Mouse (Mus musculus): ENCODE measurements around the gene 4931423N10Rik. TPM values are rescaled to one million over a fixed set of nuclear protein-coding genes. Genes with fewer than 3 reads are reported as not detected.

The 4931423N10Rik gene
- polyA plus RNA-seq (2014; fragmentation: Nextera tagmentation; extraction: Ambion mirVana) = not detected in 2 replicates

GRCm38 (mm10) chr2:23207070-23207526, at the start of gene 4931423N10Rik:
TSS of gene 4931423N10Rik (plus strand) at chr2:23207476.
- no peak for ATAC-seq (replicated peaks; ENCODE audit: low FRiP score)
- Histone ChIP-seq H3K4me2 (no peak within 1 kb of the TSS), H3K9me3 (ENCODE audit: control insufficient read depth, low read length) (no peaks in the 10 kb centered on the region), H3K27me3 (replicated peaks; ENCODE audit: control insufficient read depth, insufficient read depth, low read length) (no peaks in the 10 kb centered on the region), H3K4me1 (replicated peaks; ENCODE audit: control insufficient read depth, insufficient read depth, low read length) (no peaks in the 10 kb centered on the region), H3K27ac (ENCODE audit: low read depth, low read length) (no peak within 1 kb of the TSS), H3K4me3 (ENCODE audit: low read depth, low read length) (no peak within 1 kb of the TSS), H3K36me3 (ENCODE audit: control insufficient read depth, insufficient read depth, low read length) (no peaks in the 10 kb centered on the region), H3K9ac (ENCODE audit: low read depth, low read length) (no peak within 1 kb of the TSS)
- DNase-seq (ENCODE audit: low spot score) = no peak
- 81% methylated on average over 15 of the region's 15 CpGs for WGBS

DNA sequence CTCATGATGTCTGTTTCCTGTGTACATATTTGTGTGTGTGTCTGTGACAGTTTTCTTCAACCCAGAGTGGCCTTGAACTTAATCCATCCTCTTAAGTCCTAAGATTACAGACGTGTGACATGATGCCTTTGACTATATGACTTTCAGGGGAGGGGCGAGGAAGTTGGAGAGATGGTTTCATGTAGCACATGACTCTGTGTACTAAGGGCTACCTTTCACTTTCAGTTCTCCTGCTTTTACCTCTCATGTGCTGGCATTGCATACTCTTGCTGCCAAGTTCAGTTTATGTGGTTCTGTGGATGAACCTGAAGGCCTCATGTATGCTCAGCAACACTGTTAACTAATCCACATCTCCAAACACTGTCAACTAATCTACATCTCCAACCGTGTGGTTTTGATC, 35.0 kb upstream of the 4931423N10Rik start:
- Histone ChIP-seq H3K4me2 (no peak overlapping the region), H3K4me1 (replicated peaks; ENCODE audit: control insufficient read depth, insufficient read depth, low read length) (no peaks in the 10 kb centered on the region), H3K36me3 (ENCODE audit: control insufficient read depth, insufficient read depth, low read length) (peaks cover 31% of the 10 kb centered on the region; the same call in 1 of the 2 replicates), H3K9me3 (ENCODE audit: control insufficient read depth, low read length) (no peaks in the 10 kb centered on the region), H3K27me3 (replicated peaks; ENCODE audit: control insufficient read depth, insufficient read depth, low read length) (no peaks in the 10 kb centered on the region), H3K9ac (ENCODE audit: low read depth, low read length) (no peak overlapping the region), H3K27ac (ENCODE audit: low read depth, low read length) (no peak overlapping the region), H3K4me3 (ENCODE audit: low read depth, low read length) (no peak overlapping the region)
- ATAC-seq (replicated peaks; ENCODE audit: low FRiP score) = no peak
- DNase-seq (ENCODE audit: low spot score) = no peak
- 85% methylated on average over 3 of the region's 3 CpGs for WGBS

DNA sequence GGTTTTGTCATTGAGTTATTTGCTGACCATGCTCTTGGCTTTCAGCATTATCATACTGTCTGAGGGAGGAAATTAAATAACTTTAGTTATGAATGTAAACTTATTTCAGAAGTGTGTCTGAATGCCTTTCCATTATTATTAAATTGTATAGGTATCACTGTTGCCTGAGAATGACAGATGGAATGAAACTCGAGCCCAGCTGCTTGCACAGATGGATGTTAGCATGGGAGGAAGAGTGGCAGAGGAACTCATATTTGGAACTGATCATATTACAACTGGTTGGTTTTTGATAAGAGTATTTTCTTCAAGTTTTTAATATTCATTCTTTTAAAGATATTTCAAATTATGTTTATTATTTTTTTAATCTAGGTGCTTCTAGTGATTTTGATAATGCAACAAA, 12.9 kb upstream of the 4931423N10Rik start:
- WGBS = 85% methylated on average over 1 of the region's 1 CpGs
- no peak overlapping the region for H3K9ac ChIP-seq (ENCODE audit: low read depth, low read length)

DNA sequence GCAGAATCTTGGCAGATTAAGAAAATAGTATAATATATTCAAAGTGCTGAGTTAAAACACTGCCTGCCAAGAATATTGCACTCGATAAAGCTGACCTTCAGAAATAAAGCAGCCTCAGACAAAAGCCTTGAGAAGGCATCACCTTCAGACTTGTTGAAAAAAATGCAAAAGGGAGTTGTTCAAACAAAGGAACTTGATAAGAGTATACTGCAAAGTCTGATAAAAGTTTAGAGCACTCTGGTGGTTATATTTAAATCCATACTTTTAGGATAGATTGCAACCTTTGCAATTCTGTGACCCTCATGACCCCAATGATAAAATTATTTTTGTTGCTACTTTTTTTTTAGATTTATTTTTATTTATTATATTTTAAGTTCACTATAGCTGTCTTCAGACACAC, 6.2 kb upstream of the 4931423N10Rik start:
- Histone ChIP-seq H3K9ac (ENCODE audit: low read depth, low read length) (no peak overlapping the region), H3K36me3 (ENCODE audit: control insufficient read depth, insufficient read depth, low read length) (peaks cover 9% of the 10 kb centered on the region), H3K4me3 (ENCODE audit: low read depth, low read length) (no peak overlapping the region), H3K27ac (ENCODE audit: low read depth, low read length) (no peak overlapping the region), H3K27me3 (replicated peaks; ENCODE audit: control insufficient read depth, insufficient read depth, low read length) (no peaks in the 10 kb centered on the region), H3K9me3 (ENCODE audit: control insufficient read depth, low read length) (no peaks in the 10 kb centered on the region), H3K4me2 (no peak overlapping the region), H3K4me1 (replicated peaks; ENCODE audit: control insufficient read depth, insufficient read depth, low read length) (no peaks in the 10 kb centered on the region)
- 86% methylated on average over 1 of the region's 1 CpGs for WGBS
- 0 out of 2 replicates have a peak, but pooled peaks have one; percentile 41 for ATAC-seq (replicated peaks; ENCODE audit: low FRiP score)
- DNase-seq (ENCODE audit: low spot score) = no peak

More for the DNA sequence above, 12.9 kb upstream of the 4931423N10Rik start:
- no peak for DNase-seq (ENCODE audit: low spot score)
- no peaks in the 10 kb centered on the region for H3K9me3 ChIP-seq (ENCODE audit: control insufficient read depth, low read length)
- H3K27me3 ChIP-seq (replicated peaks; ENCODE audit: control insufficient read depth, insufficient read depth, low read length) = no peaks in the 10 kb centered on the region
- H3K4me3 ChIP-seq (ENCODE audit: low read depth, low read length) = no peak overlapping the region
- no peak for ATAC-seq (replicated peaks; ENCODE audit: low FRiP score)
- H3K4me1 ChIP-seq (replicated peaks; ENCODE audit: control insufficient read depth, insufficient read depth, low read length) = no peaks in the 10 kb centered on the region
- H3K27ac ChIP-seq (ENCODE audit: low read depth, low read length) = no peak overlapping the region
- H3K36me3 ChIP-seq (ENCODE audit: control insufficient read depth, insufficient read depth, low read length) = peaks cover 26% of the 10 kb centered on the region
- no peak overlapping the region for H3K4me2 ChIP-seq

DNA sequence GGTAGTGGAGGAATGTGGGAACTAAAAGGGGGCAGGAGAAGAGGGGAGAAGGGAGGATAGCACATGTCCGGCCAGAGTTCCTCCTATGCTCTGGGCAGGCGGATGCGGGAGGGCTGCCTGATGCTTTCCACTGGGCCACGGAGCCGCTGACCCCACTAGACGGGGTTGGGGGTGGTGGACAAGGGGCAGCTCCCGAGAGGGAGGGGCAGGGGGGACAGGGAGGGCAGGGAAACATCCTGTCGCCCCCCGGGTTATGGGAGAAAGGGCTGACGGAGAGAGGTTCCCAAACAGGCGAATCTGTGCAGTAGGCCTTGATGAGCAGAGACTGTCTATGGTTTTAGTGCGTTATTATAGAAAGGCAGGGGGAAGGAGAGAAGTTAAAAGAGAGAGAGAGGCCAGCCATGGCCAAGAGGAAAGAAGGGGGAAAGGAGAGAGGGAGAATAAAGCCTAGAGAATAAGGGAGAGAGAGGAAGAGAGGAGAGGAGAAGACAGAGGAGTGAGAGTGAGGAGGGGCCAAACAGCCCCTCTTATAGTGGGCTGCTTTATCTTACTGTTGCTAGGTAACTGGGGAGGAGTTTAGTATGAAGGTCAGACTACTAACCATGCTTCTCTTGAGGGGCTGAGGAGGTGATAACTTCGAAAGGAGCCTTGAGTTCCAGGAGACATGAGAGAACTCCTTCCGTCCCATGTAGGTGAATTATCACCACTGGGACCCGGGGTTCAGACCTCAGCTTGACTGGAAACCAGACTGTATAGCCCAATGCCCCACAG, 4.2 kb upstream of the 4931423N10Rik start:
- no peak overlapping the region for H3K27ac ChIP-seq (ENCODE audit: low read depth, low read length)
- no peaks in the 10 kb centered on the region for H3K27me3 ChIP-seq (replicated peaks; ENCODE audit: control insufficient read depth, insufficient read depth, low read length)
- 56% methylated on average over 15 of the region's 15 CpGs for WGBS
- H3K4me1 ChIP-seq (replicated peaks; ENCODE audit: control insufficient read depth, insufficient read depth, low read length) = no peaks in the 10 kb centered on the region
- no peak; the same call in 1 of the 2 replicates for ATAC-seq (replicated peaks; ENCODE audit: low FRiP score)
- no peak overlapping the region for H3K4me3 ChIP-seq (ENCODE audit: low read depth, low read length)
- H3K36me3 ChIP-seq (ENCODE audit: control insufficient read depth, insufficient read depth, low read length) = peaks cover 8% of the 10 kb centered on the region; the same call in 1 of the 2 replicates
- H3K4me2 ChIP-seq = no peak overlapping the region
- no peaks in the 10 kb centered on the region for H3K9me3 ChIP-seq (ENCODE audit: control insufficient read depth, low read length)
- DNase-seq (ENCODE audit: low spot score) = no peak
- H3K9ac ChIP-seq (ENCODE audit: low read depth, low read length) = no peak overlapping the region

GRCm38 (mm10) chr2:23213661-23214060, 6.4 kb downstream of the 4931423N10Rik start:
- no peak overlapping the region for H3K27ac ChIP-seq (ENCODE audit: low read depth, low read length)
- no peaks in the 10 kb centered on the region for H3K9me3 ChIP-seq (ENCODE audit: control insufficient read depth, low read length)
- no peak overlapping the region for H3K4me2 ChIP-seq
- H3K4me1 ChIP-seq (replicated peaks; ENCODE audit: control insufficient read depth, insufficient read depth, low read length) = no peaks in the 10 kb centered on the region
- WGBS = 75% methylated on average over 5 of the region's 5 CpGs
- ATAC-seq (replicated peaks; ENCODE audit: low FRiP score) (no peak), DNase-seq (ENCODE audit: low spot score) (no peak)
- H3K9ac ChIP-seq (ENCODE audit: low read depth, low read length) = no peak overlapping the region
- no peaks in the 10 kb centered on the region for H3K36me3 ChIP-seq (ENCODE audit: control insufficient read depth, insufficient read depth, low read length)
- H3K4me3 ChIP-seq (ENCODE audit: low read depth, low read length) = no peak overlapping the region
- no peaks in the 10 kb centered on the region for H3K27me3 ChIP-seq (replicated peaks; ENCODE audit: control insufficient read depth, insufficient read depth, low read length)

DNA sequence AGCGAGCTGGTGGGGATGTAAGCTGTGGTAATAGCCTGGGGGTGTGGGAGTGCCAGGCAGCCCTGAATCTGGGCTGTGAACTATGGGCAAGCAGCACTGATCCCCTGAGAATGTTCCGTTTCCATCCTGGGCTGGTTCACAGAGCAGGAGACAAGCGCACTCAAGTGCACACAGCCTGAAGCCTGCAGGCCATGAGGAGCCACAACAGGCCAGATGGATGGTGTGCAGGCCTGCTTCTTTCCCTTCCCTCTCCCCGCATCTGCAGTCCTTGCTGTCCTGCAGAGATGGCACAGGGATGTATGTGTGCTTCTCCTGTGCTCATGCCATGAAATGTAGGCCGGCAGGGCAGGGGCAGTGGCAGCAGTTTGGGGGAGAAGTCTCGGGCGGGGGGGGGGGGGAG, 17.9 kb downstream of the 4931423N10Rik start:
- Histone ChIP-seq H3K4me2 (no peak overlapping the region), H3K27ac (ENCODE audit: low read depth, low read length) (no peak overlapping the region), H3K9ac (ENCODE audit: low read depth, low read length) (no peak overlapping the region), H3K36me3 (ENCODE audit: control insufficient read depth, insufficient read depth, low read length) (no peaks in the 10 kb centered on the region), H3K4me3 (ENCODE audit: low read depth, low read length) (no peak overlapping the region), H3K27me3 (replicated peaks; ENCODE audit: control insufficient read depth, insufficient read depth, low read length) (no peaks in the 10 kb centered on the region), H3K4me1 (replicated peaks; ENCODE audit: control insufficient read depth, insufficient read depth, low read length) (no peaks in the 10 kb centered on the region), H3K9me3 (ENCODE audit: control insufficient read depth, low read length) (no peaks in the 10 kb centered on the region)
- no peak for ATAC-seq (replicated peaks; ENCODE audit: low FRiP score)
- DNase-seq (ENCODE audit: low spot score) = no peak
- 68% methylated on average over 6 of the region's 7 CpGs for WGBS

DNA sequence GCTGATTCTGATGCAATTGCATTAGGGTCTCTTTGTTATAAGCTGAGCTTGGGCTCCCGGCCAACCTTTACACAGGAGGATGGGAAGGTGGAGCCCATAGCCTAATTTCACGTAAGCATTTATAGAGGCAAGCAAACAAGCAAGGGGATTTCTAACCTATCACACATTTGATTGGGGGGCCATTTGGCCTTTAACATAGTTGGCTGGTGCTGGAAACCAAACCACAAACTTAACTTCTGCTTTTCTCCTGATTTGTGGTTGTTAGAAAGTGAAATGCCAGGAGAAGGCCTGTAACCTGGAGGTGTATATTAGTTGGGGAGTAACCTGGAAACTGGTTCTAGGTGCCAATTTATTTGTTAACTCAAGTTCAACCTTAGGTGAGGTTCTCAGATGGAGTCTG, 21.2 kb downstream of the 4931423N10Rik start:
- ATAC-seq (replicated peaks; ENCODE audit: low FRiP score) = no peak
- 52% methylated on average over 2 of the region's 2 CpGs for WGBS

More for the DNA sequence above, 21.2 kb downstream of the 4931423N10Rik start:
- DNase-seq (ENCODE audit: low spot score) = no peak
- Histone ChIP-seq H3K4me1 (replicated peaks; ENCODE audit: control insufficient read depth, insufficient read depth, low read length) (no peaks in the 10 kb centered on the region), H3K27ac (ENCODE audit: low read depth, low read length) (no peak overlapping the region), H3K9me3 (ENCODE audit: control insufficient read depth, low read length) (no peaks in the 10 kb centered on the region), H3K36me3 (ENCODE audit: control insufficient read depth, insufficient read depth, low read length) (no peaks in the 10 kb centered on the region), H3K4me2 (no peak overlapping the region), H3K27me3 (replicated peaks; ENCODE audit: control insufficient read depth, insufficient read depth, low read length) (peaks cover 7% of the 10 kb centered on the region; the same call in 1 of the 2 replicates), H3K9ac (ENCODE audit: low read depth, low read length) (no peak overlapping the region), H3K4me3 (ENCODE audit: low read depth, low read length) (no peak overlapping the region)

All from liver, embryonic 11.5 days (tissue).